Comparison of ENCODE assay signal across 8 mouse cellular contexts in genomic region chr13:34154931-34155272, GRCm38 (mm10). TPM values are rescaled to one million over a fixed set of nuclear protein-coding genes. Genes with fewer than 3 reads are reported as not detected.
DNase-seq lines count a peak whose midpoint lies in the region; ATAC-seq lines count a peak whose summit lies in the region.

No protein-coding gene starts in this region.

- no peaks in the 10 kb centered on the region for H3K9me3 ChIP-seq in forebrain, embryonic 12.5 days
- H3K9me3 ChIP-seq in hindbrain, embryonic 16.5 days (ENCODE audit: control insufficient read depth, low read length): no peaks in the 10 kb centered on the region
- no peaks in the 10 kb centered on the region for H3K9me3 ChIP-seq in midbrain, embryonic 10.5 days (replicated peaks)

- no peak overlapping the region for H3K9ac ChIP-seq in forebrain, embryonic 12.5 days
- peak overlapping the region; percentile 20 for H3K9ac ChIP-seq in hindbrain, embryonic 16.5 days (ENCODE audit: low read depth, low read length)

- H3K4me2 ChIP-seq in forebrain, embryonic 12.5 days: peak overlapping the region; percentile 25
- H3K4me2 ChIP-seq in hindbrain, embryonic 16.5 days (ENCODE audit: low read length): peak overlapping the region; percentile 51

- peak; percentile 68 to 82 for DNase-seq in left cerebral cortex, adult 18-20 months (ENCODE audit: low spot score in 2 of 2)
- DNase-seq in left cerebral cortex, adult 11 months (ENCODE audit: low spot score): no peak
- peak; percentile 31 for DNase-seq in c-Kit-negative CD71-positive TER-119-positive erythroid progenitor cells, embryonic 14.5 days (ENCODE audit: low read depth, low spot score)
- DNase-seq in left cerebral cortex, postnatal 4 days: peak; percentile 72
- peak; percentile 55 for DNase-seq in midbrain, embryonic 10.5 days (ENCODE audit: low spot score)
- DNase-seq in spleen, postnatal 36 days (ENCODE audit: low spot score in 2 of 2): peak; percentile 45 to 61

- WGBS in forebrain, embryonic 12.5 days: 31% methylated on average over 3 of the region's 3 CpGs
- 33% methylated on average over 3 of the region's 3 CpGs for WGBS in hindbrain, embryonic 16.5 days
- WGBS in midbrain, embryonic 10.5 days: 41% methylated on average over 3 of the region's 3 CpGs

- H3K27me3 ChIP-seq in forebrain, embryonic 12.5 days: no peaks in the 10 kb centered on the region
- H3K27me3 ChIP-seq in hindbrain, embryonic 16.5 days (replicated peaks; ENCODE audit: control insufficient read depth, insufficient read depth, low read length): no peaks in the 10 kb centered on the region
- no peaks in the 10 kb centered on the region for H3K27me3 ChIP-seq in midbrain, embryonic 10.5 days (ENCODE audit: low read depth, poor library complexity, severe bottlenecking)

- ATAC-seq in forebrain, embryonic 12.5 days (ENCODE audit: low FRiP score): no peak
- ATAC-seq in hindbrain, embryonic 16.5 days: 0 out of 2 replicates have a peak, but pooled peaks have one; percentile 29

- no peaks in the 10 kb centered on the region for H3K36me3 ChIP-seq in forebrain, embryonic 12.5 days (replicated peaks)
- H3K36me3 ChIP-seq in hindbrain, embryonic 16.5 days (ENCODE audit: control insufficient read depth, insufficient read depth, low read length): no peaks in the 10 kb centered on the region
- H3K36me3 ChIP-seq in midbrain, embryonic 10.5 days: no peaks in the 10 kb centered on the region

- peak overlapping the region; percentile 76; the same call in 1 of the 2 replicates for H3K27ac ChIP-seq in forebrain, embryonic 12.5 days
- peak overlapping the region; percentile 71 for H3K27ac ChIP-seq in hindbrain, embryonic 16.5 days (ENCODE audit: low read depth, low read length)
- H3K27ac ChIP-seq in midbrain, embryonic 10.5 days (replicated peaks): peak overlapping the region; percentile 84

- H3K4me3 ChIP-seq in forebrain, embryonic 12.5 days (replicated peaks): no peak overlapping the region
- H3K4me3 ChIP-seq in hindbrain, embryonic 16.5 days (ENCODE audit: low read length): peak overlapping the region; percentile 16
- no peak overlapping the region for H3K4me3 ChIP-seq in midbrain, embryonic 10.5 days

- peaks cover 37% of the 10 kb centered on the region for H3K4me1 ChIP-seq in forebrain, embryonic 12.5 days
- H3K4me1 ChIP-seq in hindbrain, embryonic 16.5 days (ENCODE audit: control insufficient read depth, insufficient read depth, low read depth, low read length): peaks cover 22% of the 10 kb centered on the region
- peaks cover 37% of the 10 kb centered on the region for H3K4me1 ChIP-seq in midbrain, embryonic 10.5 days

- intact Hi-C loops in left cerebral cortex, postnatal 4 days (cut with DNase I): loop anchor here (2.0 kb wide), 2 partner anchors 22 to 108 kb away; no protein-coding TSS in a partner anchor

RNA-seq across cellular contexts. Expression of gene Psmg4, which starts 7.9 kb away (rescaled TPM):
- total RNA-seq in left cerebral cortex, adult 18-20 months (2021): 10 to 100 TPM; 17.0 to 20.6 TPM
- 134 and 141 TPM in 2 replicates for polyA plus RNA-seq in forebrain, embryonic 12.5 days (2016; fragmentation: Nextera tagmentation; extraction: Ambion mirVana)
- 69.1 and 69.5 TPM in 2 replicates for polyA plus RNA-seq in hindbrain, embryonic 16.5 days (2015; fragmentation: Nextera tagmentation; extraction: Ambion mirVana)
- total RNA-seq in left cerebral cortex, postnatal 4 days (2021): 10 to 100 TPM; 45.5 to 46.4 TPM
- 122 and 124 TPM in 2 replicates for polyA plus RNA-seq in midbrain, embryonic 10.5 days (2016; fragmentation: Nextera tagmentation; extraction: Ambion mirVana)

RNA-seq across cellular contexts. Expression of gene Tubb2b, which starts 24.6 kb away (rescaled TPM):
- total RNA-seq in left cerebral cortex, adult 18-20 months (2021): 100 to 1,000 TPM; 169 to 171 TPM
- polyA plus RNA-seq in forebrain, embryonic 12.5 days (2016; fragmentation: Nextera tagmentation; extraction: Ambion mirVana): 311 and 346 TPM in 2 replicates
- polyA plus RNA-seq in hindbrain, embryonic 16.5 days (2015; fragmentation: Nextera tagmentation; extraction: Ambion mirVana): 1,169 and 1,199 TPM in 2 replicates
- 1,000 to 10,000 TPM; 3,894 to 3,983 TPM for total RNA-seq in left cerebral cortex, postnatal 4 days (2021)
- polyA plus RNA-seq in midbrain, embryonic 10.5 days (2016; fragmentation: Nextera tagmentation; extraction: Ambion mirVana): 202 and 279 TPM in 2 replicates
